Comparison of ENCODE assay signal across 25 mouse cellular contexts in genomic region chr11:15113583-15113982, GRCm38 (mm10).
DNase-seq lines count a peak whose midpoint lies in the region; ATAC-seq lines count a peak whose summit lies in the region.
"Had no signal": no experiment of that assay in that cellular context is flagged by ENCODE, and none has a peak within 500 bp of the region (broad histone marks: within the 10 kb centered on the region; RNA-seq: fewer than 3 reads in every experiment).

No protein-coding gene starts in this region.

- no peak for DNase-seq in forebrain, embryonic 14.5 days (ENCODE audit: low spot score)
- DNase-seq in left cerebral cortex, postnatal 4 days, result peak; percentile 9
- no peak for DNase-seq in left cerebral cortex, postnatal 36 days (ENCODE audit: low spot score in 2 of 2)
- peak; percentile 60 for DNase-seq in kidney, adult 9 months
- peak; percentile 30 to 35 for DNase-seq in kidney, postnatal 36 days
- no peak for DNase-seq in thymus, postnatal 25 days
- DNase-seq: adrenal gland, postnatal 25 days; cerebellum, adult 11-12 months; cerebellum, postnatal 36 days; embryo, embryonic 11 days; gastrocnemius, postnatal 36 days; heart, adult 2 months; layer of hippocampus, postnatal 36 days; lung, postnatal 36 days had no signal

- H3K4me3 ChIP-seq in forebrain, embryonic 15.5 days, result no peak overlapping the region
- H3K4me3 ChIP-seq in forebrain, embryonic 14.5 days (ENCODE audit: low read depth, low read length), result no peak overlapping the region
- H3K4me3 ChIP-seq: embryonic facial prominence, embryonic 15.5 days; heart, adult 2 months; heart, embryonic 13.5 days; intestine, embryonic 15.5 days; limb, embryonic 15.5 days; midbrain, embryonic 15.5 days; myocyte; neural tube, embryonic 13.5 days had no signal

- H3K4me1 ChIP-seq in forebrain, embryonic 15.5 days, result no peaks in the 10 kb centered on the region
- no peaks in the 10 kb centered on the region for H3K4me1 ChIP-seq in forebrain, embryonic 14.5 days (ENCODE audit: control insufficient read depth, insufficient read depth, low read length)
- H3K4me1 ChIP-seq: embryonic facial prominence, embryonic 15.5 days; heart, embryonic 13.5 days; intestine, embryonic 15.5 days; limb, embryonic 15.5 days; midbrain, embryonic 15.5 days; neural tube, embryonic 13.5 days had no signal

- H3K36me3 ChIP-seq in forebrain, embryonic 15.5 days, result no peaks in the 10 kb centered on the region
- H3K36me3 ChIP-seq in forebrain, embryonic 14.5 days (ENCODE audit: control insufficient read depth, insufficient read depth, low read length), result no peaks in the 10 kb centered on the region
- H3K36me3 ChIP-seq: embryonic facial prominence, embryonic 15.5 days; heart, embryonic 13.5 days; intestine, embryonic 15.5 days; limb, embryonic 15.5 days; midbrain, embryonic 15.5 days; neural tube, embryonic 13.5 days had no signal

- no peak overlapping the region for H3K27ac ChIP-seq in forebrain, embryonic 15.5 days (replicated peaks)
- H3K27ac ChIP-seq in forebrain, embryonic 14.5 days (ENCODE audit: low read depth, low read length), result no peak overlapping the region
- H3K27ac ChIP-seq: embryonic facial prominence, embryonic 15.5 days; heart, adult 2 months; heart, embryonic 13.5 days; hindbrain, embryonic 14.5 days; intestine, embryonic 15.5 days; limb, embryonic 15.5 days; liver, embryonic 14.5 days; midbrain, embryonic 15.5 days; neural tube, embryonic 13.5 days had no signal

- no peak overlapping the region for H3K9ac ChIP-seq in forebrain, embryonic 15.5 days (replicated peaks)
- no peak overlapping the region for H3K9ac ChIP-seq in forebrain, embryonic 14.5 days (ENCODE audit: low read length)
- H3K9ac ChIP-seq: embryonic facial prominence, embryonic 15.5 days; heart, embryonic 13.5 days; hindbrain, embryonic 14.5 days; intestine, embryonic 15.5 days; limb, embryonic 15.5 days; liver, embryonic 14.5 days; lung, embryonic 14.5 days; midbrain, embryonic 15.5 days; neural tube, embryonic 13.5 days had no signal

- no peak overlapping the region for H3K4me2 ChIP-seq in forebrain, embryonic 15.5 days (replicated peaks)
- no peak overlapping the region for H3K4me2 ChIP-seq in forebrain, embryonic 14.5 days (ENCODE audit: low read length)
- H3K4me2 ChIP-seq: embryonic facial prominence, embryonic 15.5 days; heart, embryonic 13.5 days; hindbrain, embryonic 14.5 days; intestine, embryonic 15.5 days; limb, embryonic 15.5 days; lung, embryonic 14.5 days; midbrain, embryonic 15.5 days; neural tube, embryonic 13.5 days had no signal

- 83% methylated on average over 3 of the region's 3 CpGs for WGBS in forebrain, embryonic 15.5 days
- WGBS in forebrain, embryonic 14.5 days, result 87% methylated on average over 3 of the region's 3 CpGs

- intact Hi-C loops in left cerebral cortex, postnatal 4 days (cut with DNase I), result no loop called here
- intact Hi-C loops in left cerebral cortex, postnatal 36 days (cut with DNase I), result no loop called here

- no peaks in the 10 kb centered on the region for H3K9me3 ChIP-seq in forebrain, embryonic 15.5 days
- no peaks in the 10 kb centered on the region for H3K9me3 ChIP-seq in forebrain, embryonic 14.5 days (replicated peaks; ENCODE audit: control insufficient read depth, low read length)
- H3K9me3 ChIP-seq: embryonic facial prominence, embryonic 15.5 days; heart, embryonic 13.5 days; intestine, embryonic 15.5 days; limb, embryonic 15.5 days; midbrain, embryonic 15.5 days; neural tube, embryonic 13.5 days had no signal

- ATAC-seq in forebrain, embryonic 15.5 days (replicated peaks), result 0 out of 2 replicates have a peak, but pooled peaks have one; percentile 38
- no peak; the same call in 1 of the 2 replicates for ATAC-seq in forebrain, embryonic 14.5 days
- ATAC-seq: intestine, embryonic 15.5 days; midbrain, embryonic 15.5 days had no signal

- H3K27me3 ChIP-seq in forebrain, embryonic 15.5 days, result no peaks in the 10 kb centered on the region
- no peaks in the 10 kb centered on the region for H3K27me3 ChIP-seq in forebrain, embryonic 14.5 days (replicated peaks; ENCODE audit: control insufficient read depth, insufficient read depth, low read length)
- H3K27me3 ChIP-seq: embryonic facial prominence, embryonic 15.5 days; heart, embryonic 13.5 days; intestine, embryonic 15.5 days; limb, embryonic 15.5 days; midbrain, embryonic 15.5 days; neural tube, embryonic 13.5 days had no signal

Comparison
In these comparisons a context has a peak if more than half of its experiments do, and no peak if none do; other contexts are left out.
1. DNase-seq: peak in left cerebral cortex, postnatal 4 days (single experiment), kidney, adult 9 months (single experiment) and kidney, postnatal 36 days (2 of 2); none in forebrain, embryonic 14.5 days (single experiment), left cerebral cortex, postnatal 36 days (0 of 2) and thymus, postnatal 25 days (single experiment).